Mouse (Mus musculus) large intestine, adult 2 months (tissue): ENCODE results near the gene Sorbs1. TPM values are rescaled to one million over a fixed set of nuclear protein-coding genes. Genes with fewer than 3 reads are reported as not detected.

Source experiments
- DNase-seq: peaks from one replicate; pipeline ENCODE4 v3.0.0-alpha.2; 2012; ENCODE audit warnings: low read depth, low spot score
- WGBS: fragments of 180-500 bp; shearing (Covaris S2); methylation state at CpG from one replicate; pipeline ENCODE4 v1.1.7; 2018; 5-methylcytosine and 5-hydroxymethylcytosine counted together
- polyA plus RNA-seq: library from polyadenylated mRNA; depleted of rRNA; stranded (reverse); fragments of >200 nt; gene quantifications from 2 replicates; pipeline ENCODE4 v1.2.3, GENCODE M21; 2012

Gene Sorbs1
- polyA plus RNA-seq, 1 experiment, result 14.9 TPM

DNA sequence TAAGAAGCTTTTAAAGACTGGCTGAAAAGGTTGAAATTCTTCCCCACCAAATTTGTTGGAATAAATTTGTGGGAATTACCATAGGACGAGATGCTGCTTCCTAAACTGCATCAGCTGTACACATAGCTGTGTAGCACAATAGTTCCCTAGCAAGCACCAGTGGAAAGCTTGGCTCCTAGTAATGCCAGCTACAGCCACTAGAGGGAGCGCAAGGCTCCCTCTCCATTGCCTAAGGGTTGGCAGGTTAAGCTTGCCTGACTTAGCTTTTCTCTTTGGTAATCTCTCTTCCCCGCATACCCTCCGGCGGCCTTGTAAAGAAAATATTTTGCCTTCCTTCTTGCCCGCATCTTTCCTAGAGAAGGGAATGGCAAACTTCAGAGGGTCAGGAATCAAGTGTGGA is 122.1 kb downstream of the Sorbs1 start:
- 7% methylated on average over 6 of the region's 6 CpGs for WGBS
- DNase-seq, result peak; percentile 47

DNA sequence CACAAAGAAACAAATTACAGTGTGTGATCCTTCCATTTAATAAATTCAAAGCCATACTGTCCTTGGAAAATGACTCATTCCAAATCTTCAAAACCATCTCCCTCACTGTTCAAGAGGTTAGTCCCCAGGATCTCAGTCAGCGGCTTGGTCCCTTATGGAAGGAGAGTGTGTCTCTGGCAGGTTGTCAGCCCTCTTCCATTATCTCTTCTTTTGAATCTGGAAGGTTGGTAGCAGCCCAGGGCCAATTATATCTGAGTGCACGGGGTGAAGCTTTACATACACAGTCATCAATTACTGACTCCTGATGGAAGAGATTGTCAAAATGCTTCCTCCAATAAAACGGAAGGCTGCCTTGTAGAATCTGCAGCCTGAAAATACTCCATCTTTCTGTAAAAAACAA is 126.7 kb downstream of the Sorbs1 start:
- 78% methylated on average over 3 of the region's 3 CpGs for WGBS
- no peak for DNase-seq

GRCm38 (mm10) chr19:40385334-40385733 is 128.2 kb downstream of the Sorbs1 start:
- WGBS, result 77% methylated on average over 3 of the region's 3 CpGs

DNA sequence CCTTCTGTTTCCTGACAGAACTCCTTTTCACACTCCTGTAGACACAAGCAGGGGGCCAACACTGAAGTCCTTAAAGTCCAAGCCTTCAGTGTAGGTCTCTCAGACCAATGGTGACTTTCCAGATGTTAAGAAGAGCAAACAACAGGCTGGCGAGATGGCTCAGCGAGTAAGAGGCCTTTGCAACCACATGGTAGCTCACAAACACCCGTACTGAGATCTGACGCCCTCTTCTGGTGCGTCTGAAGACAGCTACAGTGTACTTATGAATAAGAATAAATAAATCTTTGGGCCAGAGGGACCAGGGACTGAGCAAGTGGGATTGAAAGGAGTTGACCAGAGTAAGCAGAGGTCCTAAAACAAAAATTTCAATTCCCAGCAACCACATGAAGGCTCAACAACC is 129.6 kb downstream of the Sorbs1 start:
- no peak for DNase-seq
- 41% methylated on average over 5 of the region's 5 CpGs for WGBS

More at GRCm38 (mm10) chr19:40385334-40385733, 128.2 kb downstream of the Sorbs1 start:
- DNase-seq, result no peak

DNA sequence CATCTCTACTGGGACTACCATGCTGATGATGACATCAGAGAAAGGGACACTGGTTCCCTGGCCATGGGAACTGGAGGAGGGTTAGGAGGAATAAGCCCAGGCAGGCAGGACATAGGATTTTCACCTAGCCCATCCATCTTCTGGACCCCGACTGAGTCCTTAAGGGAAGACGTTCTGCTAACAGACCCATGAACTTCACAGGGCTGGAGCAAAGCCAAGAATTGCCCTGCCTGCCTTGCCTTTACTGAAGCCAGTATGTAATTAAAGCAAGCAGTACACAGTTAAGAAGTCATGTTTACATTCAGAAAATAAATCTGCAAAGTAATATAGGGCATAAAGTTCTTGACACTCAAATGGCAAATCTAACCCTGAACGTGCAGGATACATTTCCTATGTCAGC is 132.9 kb downstream of the Sorbs1 start:
- DNase-seq, result no peak
- WGBS, result 33% methylated on average over 3 of the region's 3 CpGs

- WGBS, result 63% methylated on average over 6 of the region's 6 CpGs
- no peak for DNase-seq
These were observed 133.6 kb downstream of the Sorbs1 start for GRCm38 (mm10) chr19:40380005-40380404.

GRCm38 (mm10) chr19:40379081-40379480 is 134.5 kb downstream of the Sorbs1 start:
- WGBS, result 79% methylated on average over 4 of the region's 4 CpGs

GRCm38 (mm10) chr19:40377632-40378031 is 135.9 kb downstream of the Sorbs1 start:
- WGBS, result 74% methylated on average over 14 of the region's 14 CpGs

More at GRCm38 (mm10) chr19:40379081-40379480, 134.5 kb downstream of the Sorbs1 start:
- DNase-seq, result no peak

DNA sequence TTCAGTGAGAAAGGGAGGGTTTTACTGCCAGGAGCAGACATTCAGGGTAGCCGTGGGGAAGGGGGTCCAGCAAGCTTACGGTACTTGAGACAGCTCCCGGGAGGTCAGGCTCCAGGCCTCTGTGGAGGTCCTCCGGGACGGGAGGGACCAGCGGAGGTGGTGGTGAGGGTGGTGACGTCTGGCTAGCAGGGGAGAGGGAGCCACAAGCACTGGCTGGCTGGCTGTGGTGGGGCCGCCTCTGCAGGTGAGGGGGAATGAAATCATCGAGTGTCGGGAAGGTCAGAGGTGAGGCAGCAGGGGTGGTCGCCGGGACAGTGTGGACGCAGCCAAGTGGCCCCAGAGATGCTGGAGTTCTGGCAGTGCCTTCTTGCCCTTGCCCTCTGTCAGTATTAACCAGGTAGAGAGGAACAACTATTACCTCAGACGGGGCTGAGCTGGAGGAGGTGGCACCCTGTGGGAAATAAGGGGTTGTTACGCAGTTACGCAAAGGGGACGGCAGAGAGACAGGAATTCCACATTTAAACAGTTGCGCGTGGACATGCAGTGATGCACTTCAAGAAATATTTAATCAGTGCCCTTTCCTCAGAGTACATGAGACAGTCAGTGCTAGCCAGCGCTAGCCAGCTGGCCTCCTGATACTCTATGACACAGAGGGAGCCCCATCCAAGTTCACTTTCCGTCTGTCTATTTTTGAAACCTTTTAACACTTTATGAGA is 136.9 kb downstream of the Sorbs1 start:
- 71% methylated on average over 21 of the region's 21 CpGs for WGBS
- DNase-seq, result no peak

More at GRCm38 (mm10) chr19:40377632-40378031, 135.9 kb downstream of the Sorbs1 start:
- no peak for DNase-seq

- WGBS, result 98% methylated on average over 2 of the region's 2 CpGs
- no peak for DNase-seq
These were observed 138.9 kb downstream of the Sorbs1 start for GRCm38 (mm10) chr19:40374720-40375119.

DNA sequence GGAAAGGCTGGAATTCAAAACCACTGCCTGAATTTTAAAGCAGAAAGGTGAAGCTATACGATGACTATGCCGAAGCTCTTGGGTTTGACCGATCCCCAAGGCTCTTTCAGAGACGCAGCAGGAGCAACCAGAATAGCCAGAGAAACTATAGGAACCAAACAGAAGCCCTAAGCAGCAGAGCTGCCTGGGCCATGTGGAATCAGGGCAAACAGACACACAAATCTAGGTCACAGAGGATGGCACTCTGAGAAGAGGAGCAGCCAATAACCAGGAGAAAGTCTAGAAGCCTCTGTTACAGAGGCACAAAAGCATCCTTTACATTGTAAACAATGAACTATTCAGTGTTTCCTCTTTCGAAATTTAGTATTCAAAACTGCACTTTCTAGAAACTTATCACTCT is 140.9 kb downstream of the Sorbs1 start:
- DNase-seq, result no peak
- WGBS, result 89% methylated on average over 5 of the region's 5 CpGs

- 70% methylated on average over 4 of the region's 4 CpGs for WGBS
- no peak for DNase-seq
These were observed 141.7 kb downstream of the Sorbs1 start for GRCm38 (mm10) chr19:40371866-40372265.

GRCm38 (mm10) chr19:40369852-40370811 is 143.4 kb downstream of the Sorbs1 start:
- no peak for DNase-seq
- 49% methylated on average over 18 of the region's 18 CpGs for WGBS

GRCm38 (mm10) chr19:40368517-40368916 is 145.1 kb downstream of the Sorbs1 start:
- DNase-seq, result no peak
- WGBS, result 87% methylated on average over 2 of the region's 2 CpGs

DNA sequence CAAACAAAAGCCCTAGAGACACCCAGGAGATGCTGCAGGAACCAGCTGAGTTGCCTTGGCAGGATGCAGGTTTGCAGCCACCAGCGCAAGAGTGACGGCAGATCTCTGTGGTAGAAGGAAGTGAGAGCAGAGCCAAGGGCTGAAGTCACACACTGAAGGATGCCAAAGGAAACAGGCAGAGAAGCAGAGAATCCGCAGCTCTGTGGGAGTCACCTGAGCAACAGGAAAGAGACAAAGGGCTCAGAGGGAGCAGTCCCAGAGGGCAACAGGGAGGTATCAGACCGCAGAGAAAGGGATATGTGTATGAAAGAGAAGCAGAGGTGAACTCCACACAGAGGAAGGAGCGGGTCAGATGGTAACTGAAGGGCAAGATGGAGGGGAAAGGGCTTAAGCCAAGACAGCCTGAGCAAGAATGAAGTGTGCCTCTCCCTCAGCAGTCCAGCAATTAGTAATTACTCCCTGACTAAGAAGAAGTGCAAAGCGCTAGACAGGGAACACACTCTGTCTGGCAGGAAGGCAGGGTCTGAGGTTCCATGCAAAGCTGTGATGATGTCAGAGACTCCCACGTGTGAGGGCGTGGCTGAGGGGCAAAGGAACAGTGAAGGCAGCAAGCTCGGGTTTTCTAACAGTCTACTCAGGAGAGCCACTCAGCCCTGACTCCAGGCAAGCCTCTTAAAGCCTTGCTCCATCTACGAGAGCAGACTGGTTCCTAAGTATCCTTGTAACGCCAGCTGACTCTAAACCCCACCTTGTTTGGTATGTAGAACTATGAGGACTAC is 147.2 kb downstream of the Sorbs1 start:
- 33% methylated on average over 11 of the region's 11 CpGs for WGBS
- DNase-seq, result no peak

- WGBS, result 62% methylated on average over 5 of the region's 5 CpGs
- DNase-seq, result no peak
These were observed 148.4 kb downstream of the Sorbs1 start for GRCm38 (mm10) chr19:40365137-40365536.

- WGBS, result 95% methylated on average over 5 of the region's 5 CpGs
- DNase-seq, result no peak
These were observed 150.1 kb downstream of the Sorbs1 start for GRCm38 (mm10) chr19:40363447-40363846.

DNA sequence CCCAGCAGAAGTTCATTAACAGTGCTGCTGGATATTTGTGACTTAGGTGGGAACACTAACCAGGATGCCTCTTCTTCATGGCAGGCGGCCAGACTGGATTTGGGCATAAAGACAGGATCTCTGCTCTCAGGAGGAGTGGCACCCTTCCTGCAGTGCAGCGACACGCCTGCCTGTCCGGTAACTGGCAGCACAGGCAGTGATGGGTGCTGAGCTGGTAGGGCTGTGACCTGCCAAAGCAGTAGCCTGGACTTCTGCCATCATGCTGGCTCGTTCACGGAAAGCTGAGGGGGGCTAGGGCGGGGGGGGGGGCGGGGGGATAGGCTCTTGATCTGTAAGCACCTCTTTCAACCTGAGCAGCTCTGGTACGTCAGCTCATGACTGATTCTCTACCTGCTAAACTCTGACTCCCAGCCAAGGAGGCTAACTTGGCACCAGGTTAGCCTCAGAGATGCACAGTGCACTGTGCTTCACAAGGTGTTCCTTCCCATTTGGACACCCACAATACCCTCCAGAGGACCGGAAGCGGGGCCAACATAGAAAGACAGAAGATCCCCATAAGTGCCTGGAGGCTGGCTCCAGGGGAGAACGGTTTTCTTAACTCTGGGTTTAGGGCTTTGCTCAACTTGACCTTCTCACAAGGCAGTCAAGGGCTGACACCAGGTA is 151.2 kb downstream of the Sorbs1 start:
- DNase-seq, result no peak
- 64% methylated on average over 12 of the region's 12 CpGs for WGBS

- WGBS, result 84% methylated on average over 5 of the region's 5 CpGs
- no peak for DNase-seq
These were observed 153.7 kb downstream of the Sorbs1 start for GRCm38 (mm10) chr19:40359712-40360394.
